Mouse (Mus musculus) liver, postnatal 0 days (tissue): ENCODE results near the gene Psmb6. TPM values are rescaled to one million over a fixed set of nuclear protein-coding genes. Genes with fewer than 3 reads are reported as not detected.

Source experiments
- ATAC-seq: fragments of 200-750 bp; cut with Nextera tagmentation; 2 replicates; pipeline ENCODE4 v1.8.0; 2017; ENCODE audit warnings: mild to moderate bottlenecking, moderate library complexity
- DNase-seq: peaks from one replicate; pipeline ENCODE4 v3.0.0-alpha.2; 2016
- H3K27ac ChIP-seq: fragments of 300-500 bp; sonication (generic); 2 replicates; pipeline ENCODE4 v1.5.1; 2014; ENCODE audit warnings: antibody characterized with exemption, moderate library complexity, mild to moderate bottlenecking, low read depth
- H3K27me3 ChIP-seq: fragments of 300-500 bp; sonication (generic); 2 replicates; pipeline ENCODE4 v1.6.1; 2014; ENCODE audit warnings: low read length, control low read depth, mixed read lengths; ENCODE audit not compliant: insufficient read depth
- H3K36me3 ChIP-seq: fragments of 300-500 bp; sonication (generic); replicated peaks from 2 replicates; pipeline ENCODE4 v1.6.1; 2014; ENCODE audit warnings: mild to moderate bottlenecking, control low read depth, low read length, moderate library complexity, mixed read lengths; ENCODE audit not compliant: insufficient read depth
- H3K4me1 ChIP-seq: fragments of 300-500 bp; sonication (generic); 2 replicates; pipeline ENCODE4 v1.6.1; 2014; ENCODE audit warnings: antibody characterized with exemption, mild to moderate bottlenecking, control low read depth; ENCODE audit not compliant: insufficient read depth
- H3K4me2 ChIP-seq: fragments of 300-500 bp; sonication (generic); 2 replicates; pipeline ENCODE4 v1.6.1; 2014; ENCODE audit warnings: low read depth, mild to moderate bottlenecking, low read length, moderate library complexity, mixed read lengths
- H3K4me3 ChIP-seq: fragments of 300-500 bp; sonication (generic); 2 replicates; pipeline ENCODE4 v1.5.1; 2014; ENCODE audit warnings: low read depth, low read length
- H3K9ac ChIP-seq: fragments of 300-500 bp; sonication (generic); replicated peaks from 2 replicates; pipeline ENCODE4 v1.6.1; 2014; ENCODE audit warnings: mild to moderate bottlenecking, moderate library complexity
- H3K9me3 ChIP-seq: fragments of 300-500 bp; sonication (generic); 2 replicates; pipeline ENCODE4 v1.6.1; 2016; ENCODE audit warnings: mild to moderate bottlenecking, control low read depth, low read length, mixed read lengths
- CTCF ChIP-seq: sonication (generic); IDR thresholded peaks from 2 replicates; pipeline ENCODE4 v1.5.1; 2016; ENCODE audit warnings: antibody characterized with exemption, low read depth
- EP300 ChIP-seq: IDR thresholded peaks from 2 replicates; pipeline ENCODE4 v1.6.1; 2016; ENCODE audit warnings: antibody characterized with exemption, low read depth, mild to moderate bottlenecking
- WGBS: fragments of 180-500 bp; shearing (Covaris S2); extraction: QIAGEN DNeasy Blood & Tissue Kit; methylation state at CpG from one replicate; pipeline ENCODE4 v1.1.7; 2014; ENCODE audit not compliant: insufficient replicate concordance; 5-methylcytosine and 5-hydroxymethylcytosine counted together
- polyA plus RNA-seq: library from polyadenylated mRNA; unstranded; fragments of >200 nt; fragmentation: Nextera tagmentation; extraction: Ambion mirVana; gene quantifications from 2 replicates; pipeline ENCODE4 v1.2.1, GENCODE M21; 2015

The Psmb6 gene
- polyA plus RNA-seq, 1 experiment from 2014 or later = 325 TPM

DNA sequence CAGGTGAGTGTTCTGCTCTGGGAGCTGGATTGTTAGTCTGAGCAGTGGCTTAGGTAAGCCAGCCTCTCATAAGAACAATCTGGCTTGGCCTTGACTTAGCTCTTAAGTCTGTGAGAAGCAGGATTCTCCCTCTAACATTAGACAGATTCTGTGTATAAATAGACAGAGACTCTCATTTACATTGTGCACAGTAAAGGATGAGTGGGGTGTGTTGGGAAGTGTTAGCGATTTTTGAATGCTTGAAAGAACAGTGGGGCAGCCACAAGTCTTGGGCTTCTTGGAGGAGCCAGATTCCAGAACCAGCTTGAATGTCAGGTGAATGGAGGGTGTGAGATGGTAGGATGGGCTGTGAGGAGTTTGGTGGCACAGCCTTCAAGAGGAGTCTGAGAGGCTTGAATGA is 46.5 kb downstream of the Psmb6 start:
- WGBS = 90% methylated on average over 1 of the region's 1 CpGs
- Histone ChIP-seq H3K9ac (no peak overlapping the region), H3K4me2 (no peak overlapping the region)

GRCm38 (mm10) chr11:70572348-70572902 is 47.3 kb downstream of the Psmb6 start:
- H3K9ac ChIP-seq = no peak overlapping the region
- H3K4me3 ChIP-seq = no peak overlapping the region
- DNase-seq = no peak
- no peaks in the 10 kb centered on the region for H3K36me3 ChIP-seq
- peaks cover 21% of the 10 kb centered on the region for H3K4me1 ChIP-seq
- WGBS = 44% methylated on average over 5 of the region's 5 CpGs
- H3K27ac ChIP-seq = peak overlapping the region; percentile 39; the same call in 1 of the 2 replicates
- no peaks in the 10 kb centered on the region for H3K27me3 ChIP-seq
- ATAC-seq = peak; percentile 47; the same call in 1 of the 2 replicates
- H3K9me3 ChIP-seq = no peaks in the 10 kb centered on the region
- no peak overlapping the region for H3K4me2 ChIP-seq
- TF ChIP-seq EP300 (peak; percentile 62; the same call in 1 of the 2 replicates), CTCF (no peak)

More for the DNA sequence above, 46.5 kb downstream of the Psmb6 start:
- Histone ChIP-seq H3K36me3 (no peaks in the 10 kb centered on the region), H3K9me3 (no peaks in the 10 kb centered on the region), H3K27ac (no peak overlapping the region), H3K27me3 (no peaks in the 10 kb centered on the region), H3K4me1 (peaks cover 16% of the 10 kb centered on the region), H3K4me3 (no peak overlapping the region)
- no peak for ATAC-seq
- no peak for DNase-seq
- TF ChIP-seq EP300 (no peak), CTCF (no peak)

GRCm38 (mm10) chr11:70573872-70574271 is 48.7 kb downstream of the Psmb6 start:
- Histone ChIP-seq H3K9ac (no peak overlapping the region), H3K4me1 (peaks cover 28% of the 10 kb centered on the region), H3K4me2 (no peak overlapping the region), H3K9me3 (no peaks in the 10 kb centered on the region), H3K4me3 (no peak overlapping the region), H3K27me3 (no peaks in the 10 kb centered on the region), H3K36me3 (no peaks in the 10 kb centered on the region), H3K27ac (no peak overlapping the region)
- TF ChIP-seq EP300 (no peak), CTCF (no peak)
- 82% methylated on average over 6 of the region's 6 CpGs for WGBS
- no peak for DNase-seq
- no peak for ATAC-seq

DNA sequence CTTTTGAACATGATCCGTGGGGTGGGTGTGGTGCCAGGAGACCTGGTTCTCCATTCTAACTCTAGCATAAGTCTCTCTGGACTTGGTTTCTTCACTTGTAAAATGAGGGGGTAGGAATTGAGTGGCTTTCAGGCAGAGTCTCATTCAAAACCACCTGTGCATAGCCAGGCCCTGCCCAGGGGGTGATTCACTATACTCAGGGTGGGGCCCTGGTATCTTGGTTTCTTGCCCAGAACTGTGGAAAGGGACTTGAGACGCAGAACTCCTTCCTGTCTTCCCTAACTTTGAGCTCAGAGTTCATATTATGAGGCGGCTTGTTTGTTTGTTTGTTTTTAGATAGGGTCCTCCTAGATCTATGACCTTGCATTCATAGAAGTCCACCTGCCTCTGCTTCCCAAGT is 52.0 kb downstream of the Psmb6 start:
- no peak overlapping the region for H3K9ac ChIP-seq
- no peak overlapping the region for H3K4me3 ChIP-seq
- no peak for ATAC-seq
- no peak overlapping the region for H3K27ac ChIP-seq
- H3K36me3 ChIP-seq = no peaks in the 10 kb centered on the region
- no peak for DNase-seq
- WGBS = 59% methylated on average over 3 of the region's 3 CpGs
- no peak overlapping the region for H3K4me2 ChIP-seq
- no peaks in the 10 kb centered on the region for H3K9me3 ChIP-seq
- TF ChIP-seq EP300 = no peak
- no peak for TF ChIP-seq CTCF
- H3K27me3 ChIP-seq = no peaks in the 10 kb centered on the region
- H3K4me1 ChIP-seq = peaks cover 39% of the 10 kb centered on the region

Other genes with a start within 250 kb of the Psmb6 start
- gene Alox12e, start 202.7 kb upstream of the Psmb6 start, polyA plus RNA-seq = 0.08 TPM in 1 of 2 replicates, not detected in the other
- 0.49 and 0.56 TPM in 2 replicates for gene Alox15, start 173.3 kb upstream of the Psmb6 start, polyA plus RNA-seq
- 6.1 and 6.4 TPM in 2 replicates for gene Pelp1, start 115.3 kb upstream of the Psmb6 start, polyA plus RNA-seq
- 20.0 and 21.8 TPM in 2 replicates for gene Arrb2, start 92.7 kb upstream of the Psmb6 start, polyA plus RNA-seq
- 14.3 and 15.1 TPM in 2 replicates for gene Med11, start 73.4 kb upstream of the Psmb6 start, polyA plus RNA-seq
- gene Zmynd15, start 65.9 kb upstream of the Psmb6 start, polyA plus RNA-seq = 0.59 and 0.70 TPM in 2 replicates
- 9.2 and 9.4 TPM in 2 replicates for gene Cxcl16, start 65.4 kb upstream of the Psmb6 start, polyA plus RNA-seq
- 1.7 and 2.8 TPM in 2 replicates for gene Tm4sf5, start 20.1 kb upstream of the Psmb6 start, polyA plus RNA-seq
- gene Vmo1, start 10.8 kb upstream of the Psmb6 start, polyA plus RNA-seq = 1.0 and 1.4 TPM in 2 replicates
- gene Gltpd2, start 6.2 kb upstream of the Psmb6 start, polyA plus RNA-seq = 28.0 and 30.8 TPM in 2 replicates
- not detected in 2 replicates for gene Gm40193, start 7.6 kb downstream of the Psmb6 start, polyA plus RNA-seq
- 1.6 and 1.8 TPM in 2 replicates for gene Pld2, start 14.7 kb downstream of the Psmb6 start, polyA plus RNA-seq
- 3.7 and 3.9 TPM in 2 replicates for gene Mink1, start 37.5 kb downstream of the Psmb6 start, polyA plus RNA-seq
- gene 4930544D05Rik, start 90.5 kb downstream of the Psmb6 start, polyA plus RNA-seq = not detected in 2 replicates
- 0.19 TPM in 1 of 2 replicates, not detected in the other for gene Chrne, start 93.8 kb downstream of the Psmb6 start, polyA plus RNA-seq
- gene Gp1ba, start 113.8 kb downstream of the Psmb6 start, polyA plus RNA-seq = 3.5 and 4.1 TPM in 2 replicates
- 54.8 and 55.3 TPM in 2 replicates for gene Rnf167, start 121.9 kb downstream of the Psmb6 start, polyA plus RNA-seq
- 140 and 143 TPM in 2 replicates for gene Slc25a11, start 122.1 kb downstream of the Psmb6 start, polyA plus RNA-seq
- 918 and 940 TPM in 2 replicates for gene Pfn1, start 129.3 kb downstream of the Psmb6 start, polyA plus RNA-seq
- gene Eno3, start 131.8 kb downstream of the Psmb6 start, polyA plus RNA-seq = 4.0 and 21.3 TPM in 2 replicates
- 36.6 and 42.1 TPM in 2 replicates for gene Spag7, start 144.0 kb downstream of the Psmb6 start, polyA plus RNA-seq
- gene Camta2, start 162.7 kb downstream of the Psmb6 start, polyA plus RNA-seq = 2.8 and 3.4 TPM in 2 replicates
- gene Inca1, start 174.8 kb downstream of the Psmb6 start, polyA plus RNA-seq = 8.3 and 10.8 TPM in 2 replicates
- 1.8 and 2.2 TPM in 2 replicates for gene Kif1c, start 175.2 kb downstream of the Psmb6 start, polyA plus RNA-seq
- 1.9 and 2.0 TPM in 2 replicates for gene Zfp3, start 238.8 kb downstream of the Psmb6 start, polyA plus RNA-seq